Mouse (Mus musculus): Measurements from ENCODE around the gene Psma4.
"Not testable (repeated sequence)": the region's sequence is repeated elsewhere in the genome, so short reads cannot be mapped to it uniquely, and the experiment has no call there.

Gene Psma4

DNA sequence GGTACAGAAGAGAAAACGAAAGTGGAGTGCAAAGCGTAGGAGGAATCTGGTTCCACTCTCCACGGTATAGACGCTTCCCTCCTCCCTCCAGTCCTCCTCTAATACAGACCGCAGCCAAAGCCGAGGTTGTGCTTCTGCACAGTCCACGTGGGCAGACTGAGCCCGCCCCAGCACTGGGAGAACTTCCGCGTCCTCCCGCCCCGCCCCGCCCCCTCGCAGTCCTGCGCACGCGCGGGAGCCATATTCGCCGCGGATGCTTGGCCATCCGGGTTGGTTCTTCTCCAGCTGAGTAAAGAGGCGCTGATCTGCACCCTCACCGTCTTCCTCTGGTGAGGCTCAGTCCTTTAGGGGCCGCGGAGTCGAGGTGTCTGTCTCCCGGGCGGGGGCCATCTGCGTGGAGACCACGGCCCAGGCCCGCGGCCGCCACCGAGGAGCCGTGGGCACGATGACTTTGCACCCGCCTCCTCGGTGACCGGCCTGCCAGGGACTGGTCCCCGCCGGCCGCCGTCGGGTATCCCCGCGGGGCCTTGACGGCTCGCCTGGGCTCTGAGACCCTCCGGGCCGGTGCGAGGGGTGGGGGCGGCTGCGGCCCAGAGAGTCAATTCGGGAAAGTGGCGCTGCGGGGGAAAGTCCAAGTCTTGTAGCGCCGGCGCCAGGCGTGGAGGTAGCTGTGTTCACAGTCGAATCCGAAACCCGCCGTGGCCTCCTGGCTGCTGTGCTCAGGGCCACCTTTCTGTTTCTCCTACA lies at the start of gene Psma4, which contains the start of gene AY074887:
Gene Psma4 (plus strand): TSS at position 216 of the 747 bp plus-strand sequence.
Gene AY074887 (minus strand): TSS at position 424 of the 747 bp plus-strand sequence.
- peak; percentile 88 for DNase-seq (ENCODE audit: low spot score in 2 of 2)

- no peak for DNase-seq (ENCODE audit: low spot score in 2 of 2)
These were observed 41.1 kb upstream of the Psma4 start for GRCm38 (mm10) chr9:54909446-54909845.

- no peak for DNase-seq (ENCODE audit: low spot score in 2 of 2)
These were observed 35.0 kb upstream of the Psma4 start for GRCm38 (mm10) chr9:54915576-54915975.

GRCm38 (mm10) chr9:54916401-54916800 lies 34.2 kb upstream of the Psma4 start:
- no peak for DNase-seq (ENCODE audit: low spot score in 2 of 2)

DNA sequence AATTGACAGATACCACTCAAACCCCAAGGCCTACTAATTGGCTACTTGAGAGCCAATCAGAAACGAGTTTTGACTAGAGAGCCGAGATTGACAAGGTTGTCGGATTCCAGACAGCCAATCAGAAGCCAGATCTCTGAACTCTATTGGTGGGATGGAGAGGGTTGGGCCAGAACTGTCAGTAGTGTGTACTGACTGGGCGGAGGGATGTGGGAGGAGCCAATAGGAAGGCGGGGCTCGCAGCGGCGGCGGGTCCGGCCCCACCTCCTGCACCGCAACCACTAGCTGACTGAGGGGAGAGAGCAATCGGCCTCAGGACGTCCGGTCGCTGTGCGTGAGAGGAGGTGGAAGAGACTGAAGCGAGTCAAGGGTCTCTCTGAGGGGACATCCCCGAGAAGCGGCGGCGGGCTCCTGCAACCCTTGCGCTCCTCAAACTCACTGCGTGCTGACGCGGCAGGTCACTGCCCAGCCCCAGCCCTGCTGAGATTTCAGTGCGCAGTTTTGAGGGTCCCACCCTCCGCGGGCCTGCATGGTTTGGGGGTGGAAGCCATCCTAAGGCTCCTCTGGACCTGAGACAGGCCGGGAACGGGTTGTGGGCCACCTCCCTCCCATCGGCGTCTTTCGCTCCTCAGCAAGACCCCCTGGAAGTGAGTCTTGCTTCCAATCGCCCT lies 33.4 kb upstream of the Psma4 start, which contains the start of gene Hykk:
Gene Hykk (plus strand): TSS at position 274 of the 668 bp plus-strand sequence.
- DNase-seq (ENCODE audit: low spot score in 2 of 2), result peak; percentile 90 to 95

DNA sequence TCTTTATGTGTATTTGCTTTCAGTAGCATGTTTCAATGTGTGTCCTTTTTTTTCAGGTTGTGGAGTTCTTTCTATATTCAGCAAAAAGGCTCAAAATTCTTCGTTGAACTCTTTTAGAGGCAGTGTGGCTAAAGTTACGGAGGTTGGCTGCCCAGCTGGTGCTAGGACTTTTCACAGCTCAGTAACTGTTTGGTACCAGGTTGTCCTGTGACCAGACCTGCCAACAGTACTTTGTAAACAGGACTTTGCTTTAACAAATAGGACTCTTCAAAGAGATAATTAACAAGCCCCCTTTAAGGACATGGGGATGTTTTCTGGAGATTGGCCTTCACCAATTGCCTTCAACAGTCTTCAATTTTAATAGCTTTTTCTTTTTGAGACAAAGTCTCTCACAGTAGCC lies 32.4 kb upstream of the Psma4 start:
- no peak for DNase-seq (ENCODE audit: low spot score in 2 of 2)

DNA sequence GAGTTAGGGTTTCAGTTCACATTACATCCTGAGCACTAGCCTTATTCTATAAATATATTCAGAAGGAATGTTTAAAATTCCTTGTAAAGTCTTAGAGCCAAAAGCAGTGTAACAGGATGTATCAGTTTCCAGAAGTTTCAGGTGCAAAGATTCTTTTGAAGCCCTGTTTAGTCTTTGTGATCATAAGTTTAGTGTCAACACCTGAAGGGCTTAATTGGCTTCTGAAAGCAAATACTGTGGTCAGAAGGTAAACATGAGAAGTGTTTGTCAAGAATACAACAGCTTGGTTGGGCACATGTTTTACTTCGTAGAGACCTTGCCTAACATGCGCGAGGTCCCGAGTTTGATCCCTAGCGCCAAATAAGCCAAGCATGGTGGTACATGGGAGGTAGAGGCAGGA lies 31.8 kb upstream of the Psma4 start:
- DNase-seq (ENCODE audit: low spot score in 2 of 2), result no peak

GRCm38 (mm10) chr9:54919946-54920345 lies 30.6 kb upstream of the Psma4 start:
- no peak for DNase-seq (ENCODE audit: low spot score in 2 of 2)

DNA sequence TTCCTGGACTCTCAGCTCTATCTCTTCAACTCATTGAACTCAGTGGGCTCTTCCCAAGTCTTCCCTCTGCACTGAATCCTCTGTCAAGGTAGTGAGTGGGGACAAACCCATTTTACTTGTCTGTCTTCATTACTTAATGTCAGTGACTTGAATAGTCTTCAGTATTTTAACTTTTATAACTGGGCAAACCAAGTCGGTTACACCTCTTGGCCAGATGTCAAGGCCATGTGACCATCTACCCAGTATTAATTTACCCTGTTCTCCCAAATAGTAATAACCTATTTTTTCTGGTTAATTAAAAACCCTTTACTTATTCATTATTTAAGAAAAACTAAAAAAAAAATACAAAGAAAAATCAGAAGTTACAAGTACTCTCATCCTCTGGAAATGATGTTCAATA lies 19.8 kb upstream of the Psma4 start:
- no peak for DNase-seq (ENCODE audit: low spot score in 2 of 2)

DNA sequence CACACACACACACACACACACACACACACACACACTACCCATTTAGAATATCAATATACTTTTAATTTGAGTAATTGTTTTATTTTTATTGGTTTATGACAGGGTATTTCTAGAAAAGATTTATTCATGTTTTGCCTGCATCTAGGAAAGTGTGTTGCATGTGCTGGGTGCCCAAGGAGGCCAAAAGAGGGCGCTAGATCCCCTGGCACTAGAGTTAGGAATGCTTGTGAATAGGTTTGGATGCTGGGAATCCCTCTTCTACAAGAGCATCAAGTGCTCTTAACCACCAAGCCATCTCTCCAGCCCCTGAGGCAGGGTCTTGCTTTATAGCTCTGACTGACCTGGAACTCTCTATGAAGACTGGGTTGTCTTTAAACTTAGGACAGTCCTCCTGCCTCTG lies 18.8 kb upstream of the Psma4 start:
- no peak for DNase-seq (ENCODE audit: low spot score in 2 of 2)

DNA sequence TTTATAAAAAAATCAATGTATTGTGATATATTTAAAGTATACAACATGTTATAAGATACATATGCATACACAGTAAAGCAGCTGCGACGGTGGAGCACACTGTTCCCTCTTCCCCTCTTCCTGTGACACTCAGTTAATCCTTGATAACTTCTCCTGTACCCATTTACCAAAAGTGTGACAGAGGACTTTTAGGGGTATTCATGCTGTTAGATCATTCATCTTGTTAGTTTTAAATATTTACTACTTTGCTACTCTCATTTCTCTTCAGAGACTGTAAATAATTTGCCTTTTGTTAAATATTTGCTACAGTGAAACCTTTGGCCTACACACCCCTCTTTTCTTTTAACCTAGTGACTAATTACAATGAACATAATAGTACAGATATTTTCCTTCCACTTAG lies 18.2 kb upstream of the Psma4 start:
- no peak for DNase-seq (ENCODE audit: low spot score in 2 of 2)

DNA sequence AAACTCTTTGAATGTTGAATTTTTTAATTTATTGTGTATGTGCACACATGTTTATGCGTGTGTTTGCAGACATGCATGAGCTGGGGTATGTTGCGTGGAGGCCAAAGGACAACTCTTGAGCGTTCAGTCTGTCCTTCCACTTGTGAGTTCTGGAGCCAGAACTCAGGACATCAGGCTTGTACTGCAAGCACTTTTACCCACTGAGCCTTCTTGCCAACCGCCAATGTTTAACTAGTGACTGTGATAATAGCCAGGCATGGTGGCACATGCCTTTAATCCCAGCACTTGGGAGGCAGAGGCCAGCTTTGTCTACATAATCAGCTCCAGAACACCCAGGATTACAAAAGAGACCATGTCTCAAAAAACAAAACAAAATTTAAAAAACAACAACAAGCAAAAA lies 8.5 kb upstream of the Psma4 start:
- no peak for DNase-seq (ENCODE audit: low spot score in 2 of 2)

GRCm38 (mm10) chr9:54944467-54944866 lies 6.1 kb upstream of the Psma4 start:
- DNase-seq (ENCODE audit: low spot score in 2 of 2), result no peak

GRCm38 (mm10) chr9:54946256-54946655 lies 4.3 kb upstream of the Psma4 start:
- no peak for DNase-seq (ENCODE audit: low spot score in 2 of 2)

DNA sequence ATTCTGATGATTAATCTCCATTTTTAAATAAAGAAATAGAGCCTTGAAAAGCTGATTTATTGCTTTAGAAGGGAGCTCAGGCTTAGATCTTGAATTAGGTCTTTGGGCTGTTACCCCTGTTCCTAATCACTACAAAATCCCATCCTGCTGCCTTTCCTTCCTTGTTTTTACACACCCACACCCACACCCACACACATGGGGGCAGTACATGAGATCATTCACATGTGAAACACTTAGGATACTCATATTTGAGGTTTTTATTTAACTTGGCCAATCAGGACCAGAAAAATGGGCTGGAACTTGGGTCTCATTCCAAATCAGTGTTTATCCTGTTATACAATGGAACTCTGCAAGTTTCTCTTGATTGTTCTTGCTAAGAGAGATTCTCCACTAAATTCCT lies 1.1 kb upstream of the Psma4 start:
- peak in 1 of 2 experiments; percentile 12 for DNase-seq (ENCODE audit: low spot score in 2 of 2)

GRCm38 (mm10) chr9:54950162-54950561 lies 428 bp upstream of the Psma4 start:
- DNase-seq (ENCODE audit: low spot score in 2 of 2), result not testable (repeated sequence)

- no peak for DNase-seq (ENCODE audit: low spot score in 2 of 2)
These were observed 10.5 kb downstream of the Psma4 start for GRCm38 (mm10) chr9:54961059-54961458.

DNA sequence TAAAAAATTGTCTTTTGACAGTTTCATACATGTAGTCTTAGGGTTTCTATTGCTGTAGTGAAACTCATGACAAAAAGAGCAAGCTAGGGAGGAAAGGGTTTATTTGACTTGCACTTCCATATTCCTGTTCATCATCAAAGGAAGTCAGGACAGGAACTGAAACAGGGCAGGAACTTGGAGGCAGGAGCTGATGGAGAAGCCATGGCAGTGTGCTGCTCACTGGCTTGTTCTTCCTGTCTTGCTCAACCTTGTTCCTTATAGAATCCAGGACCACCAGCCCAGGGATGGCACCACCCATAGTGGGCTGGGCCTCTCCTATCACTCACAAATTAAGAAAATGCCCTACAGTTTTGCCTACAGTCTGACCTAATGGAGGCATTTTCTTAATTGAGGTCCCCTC lies 13.1 kb downstream of the Psma4 start:
- DNase-seq (ENCODE audit: low spot score in 2 of 2), result no peak

GRCm38 (mm10) chr9:54969972-54970637 lies 19.5 kb downstream of the Psma4 start:
- no peak for DNase-seq (ENCODE audit: low spot score in 2 of 2)

DNA sequence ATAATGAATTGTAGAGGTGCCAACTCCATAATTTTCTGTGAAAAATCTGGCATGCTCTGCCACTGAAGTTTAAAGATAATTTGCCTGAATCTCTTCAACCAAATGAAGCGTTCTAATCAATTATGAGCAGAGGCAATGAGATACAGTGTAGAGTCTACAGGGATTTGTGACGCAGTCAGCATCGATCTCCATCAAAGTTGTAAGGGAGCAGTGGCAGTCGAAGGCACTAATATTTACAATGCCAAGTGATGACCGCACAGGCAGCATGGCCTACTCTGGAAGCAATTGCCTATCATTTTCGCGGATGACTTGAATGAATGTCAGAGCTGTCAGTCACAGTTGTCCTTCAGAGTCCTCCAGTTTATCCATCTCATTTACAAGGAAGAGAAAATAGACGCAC lies 30.1 kb downstream of the Psma4 start, which contains the start of gene Chrna5:
Gene Chrna5 (plus strand): TSS at position 207 of the 400 bp plus-strand sequence.
- no peak for DNase-seq (ENCODE audit: low spot score in 2 of 2)

GRCm38 (mm10) chr9:54981291-54982191 lies 31.0 kb downstream of the Psma4 start:
- DNase-seq (ENCODE audit: low spot score in 2 of 2), result no peak
